Mouse (Mus musculus) layer of hippocampus, postnatal 14 days (tissue): ENCODE measurements around the gene Dlgap1. TPM values are rescaled to one million over a fixed set of nuclear protein-coding genes. Genes with fewer than 3 reads are reported as not detected.
"Not testable (repeated sequence)": the region's sequence is repeated elsewhere in the genome, so short reads cannot be mapped to it uniquely, and the experiment has no call there.

Experiments used
- DNase-seq, 2 experiments: peaks; one replicate each; pipeline ENCODE4 v3.0.0; 2021 to 2022; ENCODE audit warnings: low spot score in 2 of 2, mixed read lengths in 1 of 2
- total RNA-seq, 2 experiments: library from RNA; stranded (reverse); gene quantifications; 2 replicates each; pipeline ENCODE4 v1.2.3; 2021

Gene Dlgap1
- total RNA-seq, 2 experiments from 2014 or later, result 370 to 411 TPM

DNA sequence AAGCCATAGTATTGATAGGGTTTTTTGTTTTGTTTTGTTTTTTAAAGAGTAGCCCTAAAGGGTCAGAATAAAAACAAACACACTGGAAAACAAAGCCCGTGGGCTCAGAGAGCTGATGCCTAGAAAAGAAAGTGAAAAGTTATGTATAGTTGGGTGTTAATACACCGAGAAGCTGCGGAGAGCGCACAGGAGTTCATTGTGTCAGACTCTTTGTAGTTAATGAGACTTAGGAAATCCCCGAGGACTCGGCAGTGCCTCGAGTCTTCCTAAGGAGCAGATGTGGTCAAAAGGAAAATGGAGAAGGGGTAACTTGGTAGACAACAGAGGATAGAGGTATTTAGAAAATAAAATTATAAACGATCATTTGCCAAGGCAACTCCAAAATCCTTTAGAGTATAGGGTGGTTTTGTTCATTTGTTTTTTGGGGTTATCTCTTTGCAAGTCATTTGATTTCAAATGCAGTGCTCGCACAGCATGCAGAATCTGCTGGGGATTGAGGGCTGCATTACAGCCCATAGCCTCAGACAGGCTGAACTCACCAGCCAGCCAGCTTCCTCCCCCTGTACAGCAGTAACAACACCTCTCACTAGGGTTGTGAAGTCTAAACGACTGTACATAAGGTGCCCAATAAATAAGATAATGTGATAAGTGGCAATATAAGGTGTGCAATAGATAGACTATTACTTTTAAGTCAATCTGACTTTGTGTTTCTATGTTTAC is 866.4 kb downstream of the Dlgap1 start:
- DNase-seq, result no peak

- DNase-seq, result no peak
These were observed 867.9 kb downstream of the Dlgap1 start for GRCm38 (mm10) chr17:70836820-70837219.

DNA sequence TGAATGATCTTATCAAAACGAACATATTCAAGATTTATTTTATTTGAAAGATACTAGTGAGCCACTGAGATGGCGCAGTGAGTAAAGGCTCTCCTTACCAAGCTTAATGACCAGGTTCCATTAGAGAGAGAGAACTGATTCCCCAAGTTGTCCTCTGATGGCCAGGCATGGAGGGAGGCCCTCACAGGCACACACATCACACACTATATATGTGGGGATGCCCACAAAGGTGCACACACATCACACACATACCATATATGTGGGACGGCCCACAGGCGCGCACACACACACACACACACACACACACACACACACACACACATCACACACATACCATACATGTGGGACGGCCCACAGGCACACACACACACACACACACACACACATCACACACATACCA is 868.6 kb downstream of the Dlgap1 start:
- not testable (repeated sequence) for DNase-seq

DNA sequence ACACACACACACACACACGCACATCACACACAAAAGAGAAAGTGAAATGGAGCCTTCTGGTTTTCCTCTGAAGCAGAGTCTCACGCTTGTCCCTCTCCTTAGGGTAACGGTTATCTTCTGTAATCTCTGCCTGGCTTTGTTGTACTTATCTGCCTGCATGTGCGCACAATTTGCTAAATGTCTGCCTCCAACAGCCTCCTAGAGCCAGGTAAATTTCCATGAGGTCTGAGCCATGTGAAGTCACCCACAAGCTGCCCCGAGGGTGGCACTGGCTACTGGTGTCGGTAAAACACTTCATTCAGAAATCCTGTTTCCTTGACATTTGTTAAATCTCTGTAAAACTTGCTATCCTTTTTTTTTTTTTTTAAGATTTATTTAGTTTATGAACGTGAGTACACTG is 869.2 kb downstream of the Dlgap1 start:
- DNase-seq, result no peak

DNA sequence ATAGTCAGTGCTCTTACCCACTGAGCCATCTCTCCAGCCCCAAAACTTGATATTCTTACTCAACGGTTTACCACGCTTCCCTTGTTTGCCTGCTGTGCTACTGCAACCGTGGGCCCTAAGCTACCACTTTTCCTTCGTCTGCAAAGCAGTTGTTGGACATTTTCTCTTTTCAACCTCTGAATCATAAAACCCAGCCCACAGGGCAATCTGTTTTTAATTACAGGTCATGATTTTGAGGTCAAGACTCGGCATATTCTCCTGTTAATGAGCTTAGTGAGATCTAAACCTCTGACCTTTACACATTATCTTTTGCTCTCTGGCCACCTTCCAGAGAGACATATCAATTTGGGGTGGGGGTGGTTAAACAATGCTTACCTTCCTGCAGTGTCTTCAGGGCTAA is 869.7 kb downstream of the Dlgap1 start:
- DNase-seq, result no peak

GRCm38 (mm10) chr17:70843252-70843651 is 874.4 kb downstream of the Dlgap1 start:
- no peak for DNase-seq

DNA sequence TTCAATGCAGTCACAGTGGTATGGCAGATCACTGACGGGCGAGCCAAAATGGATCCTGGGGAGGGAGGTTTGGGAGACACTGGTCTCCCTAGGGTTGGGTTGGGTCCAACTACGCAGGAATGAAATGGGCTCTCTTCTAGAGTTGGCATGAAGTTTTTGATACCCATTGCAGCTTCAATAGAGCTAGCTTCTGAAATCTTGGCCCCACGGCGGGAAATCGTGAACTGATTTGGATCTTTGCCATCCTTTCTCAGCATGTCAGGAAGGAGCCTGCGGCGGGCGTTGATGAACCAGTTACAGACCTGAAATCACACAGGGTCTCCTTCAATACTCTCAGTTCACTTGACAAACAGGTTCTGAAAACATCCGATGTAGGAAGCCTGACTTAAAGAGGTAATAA is 876.1 kb downstream of the Dlgap1 start:
- no peak for DNase-seq

DNA sequence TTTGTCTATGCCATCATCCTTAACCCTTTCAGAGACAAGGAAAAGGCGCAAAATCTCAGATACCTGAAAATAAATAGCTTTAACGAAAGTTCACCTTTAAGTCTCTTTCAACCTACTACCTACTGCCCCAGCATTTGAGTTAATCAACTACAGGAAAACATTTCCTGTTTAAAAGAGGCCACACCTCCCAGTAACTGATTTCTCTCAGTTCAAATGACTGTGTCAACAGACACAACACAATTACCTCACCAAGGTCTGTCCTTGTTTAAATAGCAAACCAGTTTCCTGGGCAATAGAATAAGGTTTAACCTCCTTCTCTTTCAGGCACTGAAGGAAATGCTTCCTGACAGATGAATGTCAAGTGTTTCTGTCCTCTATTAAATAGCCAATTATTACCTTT is 876.7 kb downstream of the Dlgap1 start:
- no peak for DNase-seq

- no peak for DNase-seq
These were observed 877.3 kb downstream of the Dlgap1 start for GRCm38 (mm10) chr17:70846111-70846644.

DNA sequence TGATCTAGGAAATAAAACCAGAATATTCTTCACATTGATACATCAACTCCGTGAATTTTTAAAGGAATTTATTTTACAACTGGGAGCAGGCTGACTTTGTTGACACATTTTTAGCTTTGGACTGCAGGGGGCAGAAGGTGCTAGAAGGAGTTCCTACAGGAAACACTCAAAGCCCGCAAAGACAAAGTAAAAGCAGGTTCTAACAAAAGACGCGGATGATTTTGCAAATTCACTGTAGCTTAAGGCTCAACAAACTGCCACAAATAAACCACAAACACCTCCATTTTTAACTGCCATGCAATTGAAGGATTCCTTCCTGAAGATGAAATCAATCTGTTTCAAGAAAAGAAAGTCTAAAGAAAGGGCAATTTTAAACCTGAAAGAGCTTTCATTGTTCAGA is 878.2 kb downstream of the Dlgap1 start:
- DNase-seq, result no peak

GRCm38 (mm10) chr17:70847751-70848510 is 879.1 kb downstream of the Dlgap1 start:
- no peak for DNase-seq

DNA sequence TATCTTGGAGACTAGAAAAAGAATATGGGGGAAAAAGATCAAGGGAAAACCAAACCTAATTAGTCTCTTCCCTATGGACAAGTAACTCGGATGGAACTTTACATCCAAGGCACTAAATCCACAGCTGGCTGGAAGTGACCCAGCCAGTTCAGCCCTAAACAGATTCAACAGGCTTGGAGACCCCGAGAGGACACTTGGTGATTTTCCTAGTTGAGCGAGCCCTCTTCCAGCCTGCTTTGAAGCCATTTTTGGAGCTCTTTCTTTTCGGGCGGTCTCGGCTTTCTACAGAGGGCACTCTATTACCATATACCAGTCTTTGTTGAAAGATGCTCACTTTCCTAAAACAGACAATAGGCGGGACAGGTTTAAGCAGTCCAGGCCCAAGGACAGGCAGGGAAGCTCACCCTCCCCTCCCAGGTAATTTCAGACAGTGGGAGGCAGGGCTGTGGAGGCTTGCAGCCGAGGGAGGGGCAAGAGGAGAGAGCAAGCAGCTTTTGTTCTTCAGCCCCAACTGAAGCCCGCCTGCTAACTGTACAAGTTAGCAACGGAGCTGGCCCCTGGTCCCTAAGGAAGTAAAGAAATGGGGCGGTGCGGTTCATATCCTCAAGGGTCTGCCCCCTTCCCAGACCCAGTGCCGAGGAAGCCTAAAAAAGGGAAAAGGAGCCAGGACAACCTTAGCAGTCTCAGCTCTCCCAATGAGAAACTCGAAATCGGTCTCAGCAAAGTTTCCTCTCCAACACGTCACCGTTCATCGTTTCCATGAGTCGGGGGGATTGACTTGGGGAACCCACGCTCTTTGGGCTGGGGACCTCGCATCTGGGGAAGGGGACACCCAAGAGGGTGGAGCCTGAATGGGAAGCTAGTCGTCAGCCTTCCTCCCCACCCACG is 879.9 kb downstream of the Dlgap1 start:
- DNase-seq, result no peak

- peak; percentile 44 to 48 for DNase-seq
These were observed 880.7 kb downstream of the Dlgap1 start for GRCm38 (mm10) chr17:70849399-70850232.

DNA sequence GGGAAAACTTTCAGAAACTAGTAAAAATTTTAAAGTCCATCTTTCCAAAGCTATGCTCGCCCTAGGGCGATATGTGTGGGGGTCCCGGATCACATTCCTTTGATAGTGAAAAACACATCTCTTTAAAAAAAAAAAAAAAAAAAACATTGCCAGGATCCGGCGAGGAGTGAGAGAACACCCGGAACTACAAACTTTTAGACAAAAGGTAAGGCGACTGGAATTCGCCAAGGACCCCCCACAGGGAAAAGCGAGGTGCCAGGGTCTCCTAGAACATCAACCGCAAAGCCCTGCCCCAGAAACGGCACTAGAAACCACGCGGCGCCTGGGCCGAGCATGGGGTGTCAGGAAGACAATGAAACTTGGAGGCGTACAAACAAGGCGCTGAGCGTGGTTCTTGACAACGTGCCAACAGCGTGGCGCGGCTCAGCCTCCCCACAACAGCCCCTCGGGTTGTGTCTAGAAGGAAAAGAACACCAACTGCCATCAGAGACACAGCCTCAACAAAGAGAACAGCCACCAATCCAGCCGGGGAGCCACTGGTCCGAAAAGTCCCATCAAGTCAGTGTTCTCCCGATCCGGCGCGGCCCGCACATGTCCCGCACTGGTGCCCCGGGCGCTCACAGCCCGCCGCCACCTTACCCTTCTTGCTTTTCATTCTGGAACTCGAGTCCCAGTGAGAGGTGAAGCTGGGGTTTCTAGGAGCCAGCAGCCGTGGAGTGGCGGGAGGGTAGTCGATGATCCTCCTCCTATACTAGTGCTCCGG is 881.5 kb downstream of the Dlgap1 start:
- no peak for DNase-seq

DNA sequence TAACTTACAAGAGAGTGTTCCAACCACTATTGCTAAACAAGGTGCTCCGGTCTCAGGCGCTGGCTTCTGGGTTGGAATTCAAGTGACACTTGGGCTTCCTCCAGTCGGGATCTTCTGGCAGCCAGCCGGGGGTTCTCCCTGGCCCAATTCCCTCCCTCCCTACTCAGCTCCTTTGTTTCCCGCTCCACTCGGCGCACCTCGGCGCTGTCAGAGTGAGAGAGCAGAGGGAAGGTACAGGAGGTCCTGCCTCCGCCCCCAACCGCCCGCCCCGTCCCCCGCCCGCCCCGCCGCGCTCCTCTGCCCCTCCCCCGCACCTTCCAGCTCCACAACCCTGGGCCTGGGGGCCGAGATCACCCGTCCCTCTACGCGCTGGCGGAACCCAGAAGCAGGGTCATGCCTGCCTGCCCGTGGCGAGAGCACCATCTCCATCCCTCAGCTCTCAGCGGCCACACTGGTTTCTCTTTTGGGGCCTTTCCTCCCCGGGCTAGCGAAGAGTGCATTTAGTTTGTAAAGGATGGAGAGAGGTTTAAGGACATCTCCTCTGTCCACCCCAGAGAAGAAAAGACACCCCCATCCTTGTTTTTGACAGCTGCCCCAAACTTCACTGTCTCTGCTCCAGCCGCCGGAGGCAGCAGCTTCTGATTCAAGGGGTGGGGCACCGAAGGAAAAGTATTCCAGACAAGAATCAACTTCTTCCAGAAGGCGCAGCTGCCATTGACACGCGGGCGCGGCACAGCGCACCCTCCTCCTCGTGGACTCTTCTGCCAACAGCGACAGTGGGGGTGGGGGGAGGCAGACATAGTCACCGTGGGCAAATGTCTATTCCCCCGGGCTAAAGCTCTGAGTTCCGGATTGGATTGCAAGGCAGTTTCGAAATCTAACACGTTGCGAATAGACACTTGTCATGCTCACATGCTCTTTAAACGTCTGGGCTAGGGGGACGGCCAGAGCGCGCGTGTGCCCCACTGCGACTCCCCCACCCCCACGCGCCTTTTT is 882.4 kb downstream of the Dlgap1 start:
- DNase-seq, result no peak

DNA sequence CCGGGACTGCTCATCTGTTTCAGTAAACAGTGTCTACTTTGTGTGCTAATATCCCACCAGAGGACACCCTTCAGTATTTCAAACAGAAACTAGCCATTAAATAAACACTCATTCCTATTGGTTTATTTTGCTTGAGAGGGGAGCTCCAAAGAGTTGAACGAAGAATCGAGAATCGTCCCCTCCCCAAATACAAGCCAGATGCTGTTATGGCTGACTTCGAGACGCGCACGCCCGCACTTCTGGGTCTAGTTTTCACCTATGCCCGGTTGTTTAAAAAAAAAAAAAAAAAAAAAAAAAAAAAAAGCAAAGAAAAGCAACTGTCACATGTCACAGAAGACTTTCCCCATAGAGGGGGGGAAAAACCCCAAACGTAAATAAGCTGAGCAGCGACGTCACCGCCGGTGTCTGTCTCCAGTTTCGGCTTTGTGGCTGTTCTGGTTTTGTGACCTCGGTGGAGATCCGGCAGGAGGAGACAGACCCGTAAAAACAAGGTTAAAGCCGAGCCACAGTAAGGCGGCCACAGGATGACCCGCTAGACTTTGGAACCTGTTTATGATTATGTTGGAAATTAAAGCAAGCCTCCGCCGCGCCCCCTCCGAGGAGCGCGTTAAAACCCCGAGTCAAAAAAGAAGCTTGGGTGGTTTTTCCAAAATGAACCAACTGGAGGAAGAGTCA is 883.3 kb downstream of the Dlgap1 start:
- no peak for DNase-seq

DNA sequence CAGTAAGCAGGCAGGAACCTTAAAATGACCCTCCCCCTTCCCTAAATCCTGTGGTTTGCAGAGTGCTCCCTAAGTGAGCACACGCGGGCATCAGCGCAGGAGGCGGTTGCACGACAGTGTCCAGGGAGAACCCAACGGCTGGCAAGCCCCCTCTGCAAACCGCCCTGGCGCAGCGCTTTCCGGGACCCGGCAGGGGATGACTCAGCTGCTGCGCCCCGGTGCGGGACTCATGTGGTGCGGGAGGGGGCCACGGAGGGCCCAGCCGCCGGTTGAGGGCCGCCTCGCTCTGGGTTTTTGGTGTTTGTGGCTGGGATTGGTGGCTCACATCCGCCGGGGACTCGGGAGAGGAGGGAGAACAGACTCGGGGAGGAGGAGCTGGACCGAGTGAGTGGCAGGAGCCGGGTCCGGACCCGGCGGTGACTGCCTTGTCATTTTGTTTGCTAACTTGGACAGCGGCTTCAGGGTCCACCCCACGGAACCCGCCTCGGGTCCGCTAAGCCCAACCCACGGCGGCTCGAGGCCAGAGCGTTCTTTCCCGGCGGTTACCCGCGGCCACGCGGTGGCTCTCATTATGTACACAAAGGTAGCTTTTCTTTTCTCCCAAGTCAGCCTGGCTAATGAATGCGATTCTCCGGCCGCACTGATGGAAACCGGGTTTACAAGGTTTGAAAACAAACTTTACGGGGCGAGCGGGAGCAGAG is 884.0 kb downstream of the Dlgap1 start:
- DNase-seq, result peak; percentile 57 to 66
